Mouse (Mus musculus) testis, adult 2 months (tissue): ENCODE data around the gene Gp5. TPM values are rescaled to one million over a fixed set of nuclear protein-coding genes. Genes with fewer than 3 reads are reported as not detected.

Source experiments
- H3K27ac ChIP-seq: fragments of 200-500 bp; 2 replicates; pipeline ENCODE4 v1.5.1; 2012; ENCODE audit warnings: low read depth, low read length; ENCODE audit not compliant: control insufficient read depth, insufficient read depth
- H3K27me3 ChIP-seq: fragments of 200-500 bp; 2 replicates; pipeline ENCODE4 v1.6.1; 2012; ENCODE audit warnings: mild to moderate bottlenecking, low read length, moderate library complexity; ENCODE audit not compliant: control insufficient read depth, insufficient read depth
- H3K36me3 ChIP-seq: fragments of 200-500 bp; 2 replicates; pipeline ENCODE4 v1.6.1; 2012; ENCODE audit warnings: mild to moderate bottlenecking, low read length; ENCODE audit not compliant: control insufficient read depth, insufficient read depth
- H3K4me1 ChIP-seq: fragments of 200-500 bp; 2 replicates; pipeline ENCODE4 v1.6.1; 2012; ENCODE audit warnings: low read length; ENCODE audit not compliant: control insufficient read depth, insufficient read depth
- H3K4me3 ChIP-seq: fragments of 200-500 bp; 2 replicates; pipeline ENCODE4 v1.5.1; 2012; ENCODE audit warnings: low read depth, mild to moderate bottlenecking, low read length, moderate library complexity, mixed read lengths; ENCODE audit not compliant: control insufficient read depth
- CTCF ChIP-seq: fragments of 200-500 bp; IDR thresholded peaks from 2 replicates; pipeline ENCODE4 v1.5.1; 2012; ENCODE audit warnings: low read depth, mild to moderate bottlenecking, inconsistent platforms, low read length, moderate library complexity; ENCODE audit not compliant: control insufficient read depth, insufficient read depth, insufficient replicate concordance
- POLR2A ChIP-seq: fragments of 200-500 bp; IDR thresholded peaks from 2 replicates; pipeline ENCODE4 v1.6.1; 2012; ENCODE audit warnings: low read depth, mild to moderate bottlenecking, inconsistent platforms, low read length, moderate library complexity; ENCODE audit not compliant: control insufficient read depth
- polyA plus RNA-seq: library from polyadenylated mRNA; depleted of rRNA; stranded (reverse); fragments of >200 nt; gene quantifications from 2 replicates; pipeline ENCODE4 v1.2.3, GENCODE M21; 2012; rRNA removed

Gp5 gene
- polyA plus RNA-seq, 1 experiment, result 1.6 TPM

GRCm38 (mm10) chr16:30257718-30258117 lies 52.9 kb downstream of the Gp5 start:
- H3K36me3 ChIP-seq, result no peaks in the 10 kb centered on the region
- no peak overlapping the region for H3K27ac ChIP-seq
- no peaks in the 10 kb centered on the region for H3K27me3 ChIP-seq
- no peak for TF ChIP-seq CTCF
- TF ChIP-seq POLR2A, result no peak
- H3K4me3 ChIP-seq, result no peak overlapping the region
- H3K4me1 ChIP-seq, result no peaks in the 10 kb centered on the region

Other genes with a start within 250 kb of the Gp5 start
- gene Hes1, start 246.4 kb downstream of the Gp5 start, polyA plus RNA-seq, result 9.7 and 12.4 TPM in 2 replicates
- gene Cpn2, start 43.3 kb downstream of the Gp5 start, polyA plus RNA-seq, result 0.02 TPM in 1 of 2 replicates, not detected in the other
- gene Lrrc15, start 27.5 kb downstream of the Gp5 start, polyA plus RNA-seq, result 0.06 TPM in 2 replicates
- gene Atp13a3, start 95.2 kb upstream of the Gp5 start, polyA plus RNA-seq, result 6.6 and 8.9 TPM in 2 replicates
- 1.2 and 1.7 TPM in 2 replicates for gene Tmem44, start 240.1 kb upstream of the Gp5 start, polyA plus RNA-seq